Mouse (Mus musculus): ENCODE results near the gene Fam107b.
"Not testable (repeated sequence)": the region's sequence is repeated elsewhere in the genome, so short reads cannot be mapped to it uniquely, and the experiment has no call there.

Fam107b gene

GRCm38 (mm10) chr2:3712369-3713042 is 142.2 kb downstream of the Fam107b start:
- peak; percentile 48 for DNase-seq (ENCODE audit: low spot score)

GRCm38 (mm10) chr2:3713212-3713681 is 143.0 kb downstream of the Fam107b start:
- peak; percentile 92 for DNase-seq (ENCODE audit: low spot score)

GRCm38 (mm10) chr2:3713682-3714361 is 143.5 kb downstream of the Fam107b start:
- DNase-seq (ENCODE audit: low spot score), result peak; percentile 20

- no peak for DNase-seq (ENCODE audit: low spot score)
Observed at GRCm38 (mm10) chr2:3714511-3714910, 144.2 kb downstream of the Fam107b start.

- no peak for DNase-seq (ENCODE audit: low spot score)
Observed at GRCm38 (mm10) chr2:3715424-3715823, 145.1 kb downstream of the Fam107b start.

GRCm38 (mm10) chr2:3717268-3717667 is 147.0 kb downstream of the Fam107b start:
- no peak for DNase-seq (ENCODE audit: low spot score)

GRCm38 (mm10) chr2:3717847-3718246 is 147.6 kb downstream of the Fam107b start:
- no peak for DNase-seq (ENCODE audit: low spot score)

- DNase-seq (ENCODE audit: low spot score), result not testable (repeated sequence)
Observed at GRCm38 (mm10) chr2:3719436-3720121, 149.3 kb downstream of the Fam107b start.

GRCm38 (mm10) chr2:3721107-3721506 is 150.8 kb downstream of the Fam107b start:
- no peak for DNase-seq (ENCODE audit: low spot score)

- DNase-seq (ENCODE audit: low spot score), result no peak
Observed at GRCm38 (mm10) chr2:3721974-3722373, 151.7 kb downstream of the Fam107b start.

GRCm38 (mm10) chr2:3723391-3724106 is 153.3 kb downstream of the Fam107b start:
- DNase-seq (ENCODE audit: low spot score), result no peak

- no peak for DNase-seq (ENCODE audit: low spot score)
Observed at GRCm38 (mm10) chr2:3726501-3727078, 156.3 kb downstream of the Fam107b start.

GRCm38 (mm10) chr2:3727225-3727930 is 157.1 kb downstream of the Fam107b start:
- DNase-seq (ENCODE audit: low spot score), result no peak

GRCm38 (mm10) chr2:3728090-3728489 is 157.8 kb downstream of the Fam107b start:
- no peak for DNase-seq (ENCODE audit: low spot score)

- no peak for DNase-seq (ENCODE audit: low spot score)
Observed at GRCm38 (mm10) chr2:3729586-3729985, 159.3 kb downstream of the Fam107b start.

GRCm38 (mm10) chr2:3730744-3731143 is 160.5 kb downstream of the Fam107b start:
- no peak for DNase-seq (ENCODE audit: low spot score)

- DNase-seq (ENCODE audit: low spot score), result no peak
Observed at GRCm38 (mm10) chr2:3731316-3732015, 161.2 kb downstream of the Fam107b start.

- no peak for DNase-seq (ENCODE audit: low spot score)
Observed at GRCm38 (mm10) chr2:3737917-3738694, 167.8 kb downstream of the Fam107b start.

- no peak for DNase-seq (ENCODE audit: low spot score)
Observed at GRCm38 (mm10) chr2:3738734-3739133, 168.4 kb downstream of the Fam107b start.

Data from adipocyte (in vitro differentiated cells).